Mouse (Mus musculus) lung, postnatal 4 days (tissue): ENCODE data around the gene Rap1gds1.
A peak's percentile ranks its signal among the peaks of the same experiment; 100 is the strongest.

ENCODE experiments used
- DNase-seq, 2 experiments: peaks; one replicate each; pipeline ENCODE4 v3.0.0; 2021

The Rap1gds1 gene

GRCm38 (mm10) chr3:138876931-138877361 lies 198.1 kb downstream of the Rap1gds1 start:
- peak; percentile 66 to 89 for DNase-seq

GRCm38 (mm10) chr3:138876418-138876817 lies 198.6 kb downstream of the Rap1gds1 start:
- DNase-seq = no peak

GRCm38 (mm10) chr3:138875936-138876335 lies 199.1 kb downstream of the Rap1gds1 start:
- no peak for DNase-seq
